Mouse (Mus musculus) testis, adult 2 months (tissue): ENCODE results near the gene Sdsl.

Source experiments
- CTCF ChIP-seq: fragments of 200-500 bp; IDR thresholded peaks from 2 replicates; pipeline ENCODE4 v1.5.1; 2012; ENCODE audit warnings: low read depth, mild to moderate bottlenecking, inconsistent platforms, low read length, moderate library complexity; ENCODE audit not compliant: control insufficient read depth, insufficient read depth, insufficient replicate concordance
- POLR2A ChIP-seq: fragments of 200-500 bp; IDR thresholded peaks from 2 replicates; pipeline ENCODE4 v1.6.1; 2012; ENCODE audit warnings: low read depth, mild to moderate bottlenecking, inconsistent platforms, low read length, moderate library complexity; ENCODE audit not compliant: control insufficient read depth

DNA sequence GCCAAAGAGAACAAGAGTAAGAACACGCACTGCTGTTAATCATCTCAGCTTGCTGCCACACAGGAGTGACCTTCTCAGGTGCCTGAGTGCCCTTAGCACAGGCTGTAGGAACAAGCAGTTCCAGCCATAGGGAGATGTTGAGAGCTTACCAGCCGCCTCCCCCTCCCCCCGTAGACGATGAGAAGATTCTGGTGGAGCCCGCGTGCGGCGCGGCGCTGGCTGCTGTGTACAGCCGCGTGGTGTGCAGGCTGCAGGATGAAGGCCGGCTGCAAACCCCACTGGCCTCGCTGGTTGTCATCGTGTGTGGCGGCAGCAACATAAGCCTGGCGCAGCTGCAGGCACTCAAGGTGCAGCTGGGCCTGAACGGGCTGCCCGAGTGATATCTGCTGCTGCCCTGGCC lies 10.8 kb upstream of the Sdsl start:
- TF ChIP-seq POLR2A, result no peak
- no peak for TF ChIP-seq CTCF
